Mouse (Mus musculus) stomach, embryonic 16.5 days (tissue): ENCODE results near the gene Rab31. TPM values are rescaled to one million over a fixed set of nuclear protein-coding genes. Genes with fewer than 3 reads are reported as not detected.

Experiments used
- polyA plus RNA-seq: library from polyadenylated mRNA; unstranded; fragments of >200 nt; fragmentation: Nextera tagmentation; extraction: Ambion mirVana; gene quantifications from 2 replicates; pipeline ENCODE4 v1.2.1, GENCODE M21; 2015

Gene Rab31
- polyA plus RNA-seq, 1 experiment from 2014 or later, result 34.6 TPM

Other genes starting within 250 kb of the Rab31 start
- gene Tmem232, start 232.0 kb downstream of the Rab31 start, polyA plus RNA-seq, result not detected in 2 replicates
- gene Vapa, start 159.2 kb downstream of the Rab31 start, polyA plus RNA-seq, result 155 and 158 TPM in 2 replicates
- gene Txndc2, start 130.6 kb downstream of the Rab31 start, polyA plus RNA-seq, result not detected in 2 replicates
- 30.9 and 33.0 TPM in 2 replicates for gene Ppp4r1, start 9.8 kb upstream of the Rab31 start, polyA plus RNA-seq
- gene Ralbp1, start 113.0 kb upstream of the Rab31 start, polyA plus RNA-seq, result 87.0 and 103 TPM in 2 replicates
- 125 and 128 TPM in 2 replicates for gene Twsg1, start 178.5 kb upstream of the Rab31 start, polyA plus RNA-seq